Mouse (Mus musculus) forebrain, postnatal 0 days (tissue): ENCODE results near the gene Mpv17l2. TPM values are rescaled to one million over a fixed set of nuclear protein-coding genes. Genes with fewer than 3 reads are reported as not detected.

Experiments used
- ATAC-seq: fragments of 200-750 bp; cut with Nextera tagmentation; 2 replicates; pipeline ENCODE4 v1.8.0; 2017; ENCODE audit warnings: mild to moderate bottlenecking, moderate library complexity
- DNase-seq: peaks from one replicate; pipeline ENCODE4 v3.0.0-alpha.2; 2015
- H3K27ac ChIP-seq: fragments of 300-500 bp; sonication (generic); 2 replicates; pipeline ENCODE4 v1.5.1; 2014; ENCODE audit warnings: low read depth, mild to moderate bottlenecking, antibody characterized with exemption, low read length, moderate library complexity, mixed read lengths
- H3K27me3 ChIP-seq: fragments of 300-500 bp; sonication (generic); 2 replicates; pipeline ENCODE4 v1.6.1; 2014; ENCODE audit warnings: mild to moderate bottlenecking, low read length, mixed read lengths; ENCODE audit not compliant: insufficient read depth
- H3K36me3 ChIP-seq: fragments of 300-500 bp; sonication (generic); 2 replicates; pipeline ENCODE4 v1.6.1; 2014; ENCODE audit warnings: mild to moderate bottlenecking, moderate library complexity; ENCODE audit not compliant: insufficient read depth
- H3K4me1 ChIP-seq: fragments of 300-500 bp; sonication (generic); 2 replicates; pipeline ENCODE4 v1.6.1; 2014; ENCODE audit warnings: antibody characterized with exemption; ENCODE audit not compliant: insufficient read depth
- H3K4me2 ChIP-seq: fragments of 300-500 bp; sonication (generic); 2 replicates; pipeline ENCODE4 v1.6.1; 2014; ENCODE audit warnings: low read depth, mild to moderate bottlenecking, moderate library complexity
- H3K4me3 ChIP-seq: fragments of 300-500 bp; sonication (generic); 2 replicates; pipeline ENCODE4 v1.5.1; 2014; ENCODE audit warnings: low read depth, low read length, mixed read lengths
- H3K9ac ChIP-seq: fragments of 300-500 bp; sonication (generic); 2 replicates; pipeline ENCODE4 v1.6.1; 2014; ENCODE audit warnings: mild to moderate bottlenecking
- H3K9me3 ChIP-seq: fragments of 300-500 bp; sonication (generic); 2 replicates; pipeline ENCODE4 v1.6.1; 2016; ENCODE audit warnings: low read length
- CTCF ChIP-seq: sonication (generic); IDR thresholded peaks from 2 replicates; pipeline ENCODE4 v1.5.1; 2016; ENCODE audit warnings: antibody characterized with exemption, control low read depth, low read depth
- WGBS: fragments of 180-500 bp; shearing (Covaris S2); extraction: QIAGEN DNeasy Blood & Tissue Kit; methylation state at CpG from one replicate; pipeline ENCODE4 v1.1.7; 2014; 5-methylcytosine and 5-hydroxymethylcytosine counted together
- polyA plus RNA-seq: library from polyadenylated mRNA; unstranded; fragments of >200 nt; fragmentation: Nextera tagmentation; extraction: Ambion mirVana; gene quantifications from 2 replicates; pipeline ENCODE4 v1.2.1, GENCODE M21; 2015
- total RNA-seq: library from RNA; depleted of rRNA; stranded (reverse); fragments of >200 nt; gene quantifications from 2 replicates; pipeline ENCODE4 v1.2.3, GENCODE M21; 2014

Gene Mpv17l2
- total and polyA plus RNA-seq, 2 experiments from 2014 or later: 39.9 to 60.4 TPM

DNA sequence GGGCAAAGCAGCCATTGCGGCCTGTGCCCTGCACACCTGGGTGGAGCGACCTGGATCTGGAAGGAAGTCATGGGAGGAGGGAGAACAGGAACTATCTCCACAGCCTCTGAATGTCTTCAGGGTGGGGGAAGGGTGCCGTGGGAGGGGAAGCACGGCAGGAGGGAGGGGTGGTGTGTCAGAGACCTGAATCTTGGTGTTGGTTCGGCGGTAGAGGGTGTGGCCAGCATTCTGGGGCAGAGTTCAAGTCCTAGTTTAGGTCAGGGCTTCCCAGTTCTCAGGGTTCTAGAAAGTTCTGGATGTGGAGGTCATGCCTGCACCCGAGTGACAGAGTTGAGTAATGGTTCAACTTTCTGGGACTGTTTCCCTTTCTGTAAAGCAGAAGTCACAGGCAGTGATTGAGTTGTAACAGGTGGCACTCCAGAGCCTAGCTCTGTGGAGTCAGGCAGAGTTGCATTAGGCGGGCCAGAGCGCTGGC is 40.9 kb downstream of the Mpv17l2 start:
- Histone ChIP-seq H3K4me2 (no peak overlapping the region), H3K27ac (no peak overlapping the region), H3K9ac (no peak overlapping the region), H3K36me3 (no peaks in the 10 kb centered on the region), H3K9me3 (no peaks in the 10 kb centered on the region), H3K27me3 (0 out of 2 replicates have a peak, but pooled peaks cover 4% of the 10 kb centered on the region), H3K4me3 (no peak overlapping the region), H3K4me1 (no peaks in the 10 kb centered on the region)
- DNase-seq: no peak
- TF ChIP-seq CTCF: no peak
- WGBS: 71% methylated on average over 9 of the region's 9 CpGs
- ATAC-seq: no peak

GRCm38 (mm10) chr8:70718297-70718696 is 42.4 kb downstream of the Mpv17l2 start, which contains the start of gene Gm3336:
TSS of gene Gm3336 (plus strand) at chr8:70718543.
- 0 out of 2 replicates have a peak, but pooled peaks cover 4% of the 10 kb centered on the region for H3K27me3 ChIP-seq
- no peak within 1 kb of the TSS for H3K9ac ChIP-seq
- no peak within 1 kb of the TSS for H3K4me3 ChIP-seq
- no peaks in the 10 kb centered on the region for H3K36me3 ChIP-seq
- WGBS: 1% methylated on average over 19 of the region's 19 CpGs
- no peak within 1 kb of the TSS for H3K27ac ChIP-seq
- peak; percentile 86 for TF ChIP-seq CTCF
- no peaks in the 10 kb centered on the region for H3K9me3 ChIP-seq
- no peak within 1 kb of the TSS; the same call in 1 of the 2 replicates for H3K4me2 ChIP-seq
- DNase-seq (peak; percentile 33), ATAC-seq (peak; percentile 52; the same call in 1 of the 2 replicates)
- H3K4me1 ChIP-seq: no peaks in the 10 kb centered on the region

- no peaks in the 10 kb centered on the region for H3K4me1 ChIP-seq
- no peak for DNase-seq
- H3K36me3 ChIP-seq: no peaks in the 10 kb centered on the region
- TF ChIP-seq CTCF: no peak
- H3K27ac ChIP-seq: no peak overlapping the region
- no peak overlapping the region for H3K4me3 ChIP-seq
- H3K27me3 ChIP-seq: 0 out of 2 replicates have a peak, but pooled peaks cover 4% of the 10 kb centered on the region
- no peak overlapping the region for H3K9ac ChIP-seq
- no peak for ATAC-seq
- 88% methylated on average over 40 of the region's 40 CpGs for WGBS
- no peaks in the 10 kb centered on the region for H3K9me3 ChIP-seq
- no peak overlapping the region for H3K4me2 ChIP-seq
Measured at GRCm38 (mm10) chr8:70716521-70717400, 44.0 kb downstream of the Mpv17l2 start.

DNA sequence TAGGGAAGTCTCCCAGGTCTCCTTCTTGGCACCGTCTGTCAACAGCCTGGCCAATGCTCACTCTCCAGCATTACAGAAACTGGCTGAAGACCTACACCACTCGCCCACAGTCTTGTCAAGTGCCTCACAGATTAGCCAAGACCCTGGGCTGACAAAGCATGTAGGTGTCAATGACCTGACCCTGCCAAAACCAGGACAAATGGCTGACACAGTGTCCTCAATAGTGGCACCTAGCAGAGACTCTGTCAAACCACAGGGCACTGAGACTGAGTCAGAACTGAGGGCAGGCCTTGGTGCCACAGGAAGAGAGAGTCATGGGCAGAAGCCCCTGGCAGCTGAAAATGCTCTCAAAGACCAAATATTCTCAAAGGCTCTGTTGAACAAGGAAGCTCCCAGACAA is 45.7 kb downstream of the Mpv17l2 start:
- Histone ChIP-seq H3K4me2 (no peak overlapping the region), H3K27ac (no peak overlapping the region), H3K9me3 (no peaks in the 10 kb centered on the region), H3K9ac (no peak overlapping the region), H3K36me3 (no peaks in the 10 kb centered on the region; the same call in 1 of the 2 replicates), H3K4me1 (no peaks in the 10 kb centered on the region), H3K27me3 (0 out of 2 replicates have a peak, but pooled peaks cover 4% of the 10 kb centered on the region), H3K4me3 (no peak overlapping the region)
- no peak for ATAC-seq
- no peak for DNase-seq
- TF ChIP-seq CTCF: no peak
- 57% methylated on average over 2 of the region's 2 CpGs for WGBS

DNA sequence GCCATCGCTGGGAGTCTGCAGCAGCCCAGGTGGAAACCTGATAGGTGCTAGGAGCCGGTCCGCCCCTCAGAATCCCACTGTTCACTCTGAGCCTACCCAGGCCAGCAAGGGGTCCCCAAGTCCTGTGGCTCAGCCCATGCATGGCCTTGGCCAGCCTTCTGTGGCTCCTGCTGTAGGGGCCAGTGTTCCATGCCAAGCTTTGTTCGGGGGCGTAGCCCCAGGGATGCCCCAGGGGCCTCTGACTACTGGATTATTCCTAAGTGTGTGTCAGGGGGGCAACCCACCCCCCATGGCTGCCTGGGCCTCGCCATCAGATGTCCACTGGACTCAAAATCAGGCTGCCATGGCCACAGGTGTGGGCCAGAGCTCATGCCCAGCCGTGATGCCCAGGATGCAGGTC is 46.8 kb downstream of the Mpv17l2 start:
- no peak for DNase-seq

GRCm38 (mm10) chr8:70711041-70711440 is 49.7 kb downstream of the Mpv17l2 start:
- Histone ChIP-seq H3K9ac (no peak overlapping the region), H3K27me3 (no peaks in the 10 kb centered on the region), H3K4me1 (no peaks in the 10 kb centered on the region), H3K27ac (no peak overlapping the region), H3K36me3 (no peaks in the 10 kb centered on the region; the same call in 1 of the 2 replicates), H3K4me2 (no peak overlapping the region), H3K9me3 (no peaks in the 10 kb centered on the region), H3K4me3 (no peak overlapping the region)
- TF ChIP-seq CTCF: no peak
- ATAC-seq: no peak
- DNase-seq: no peak
- 81% methylated on average over 11 of the region's 11 CpGs for WGBS

More for the DNA sequence above, 46.8 kb downstream of the Mpv17l2 start:
- H3K36me3 ChIP-seq: no peaks in the 10 kb centered on the region; the same call in 1 of the 2 replicates
- H3K27me3 ChIP-seq: no peaks in the 10 kb centered on the region
- no peak for ATAC-seq
- no peak overlapping the region for H3K9ac ChIP-seq
- H3K4me2 ChIP-seq: no peak overlapping the region
- WGBS: 88% methylated on average over 7 of the region's 7 CpGs
- H3K27ac ChIP-seq: no peak overlapping the region
- H3K9me3 ChIP-seq: no peaks in the 10 kb centered on the region
- TF ChIP-seq CTCF: no peak
- H3K4me1 ChIP-seq: no peaks in the 10 kb centered on the region
- H3K4me3 ChIP-seq: no peak overlapping the region

GRCm38 (mm10) chr8:70710296-70710695 is 50.5 kb downstream of the Mpv17l2 start:
- no peaks in the 10 kb centered on the region for H3K27me3 ChIP-seq
- no peak overlapping the region for H3K9ac ChIP-seq
- no peaks in the 10 kb centered on the region for H3K9me3 ChIP-seq
- no peak for DNase-seq
- no peaks in the 10 kb centered on the region for H3K4me1 ChIP-seq
- no peak for ATAC-seq
- 95% methylated on average over 1 of the region's 1 CpGs for WGBS
- no peaks in the 10 kb centered on the region; the same call in 1 of the 2 replicates for H3K36me3 ChIP-seq
- H3K27ac ChIP-seq: no peak overlapping the region
- no peak overlapping the region for H3K4me2 ChIP-seq
- no peak for TF ChIP-seq CTCF
- no peak overlapping the region for H3K4me3 ChIP-seq
